Mouse (Mus musculus) retina, embryonic 14.5 days (tissue): ENCODE data around the gene Ergic3.

Experiments
- DNase-seq: peaks from one replicate; pipeline ENCODE4 v3.0.0-alpha.2; 2015; ENCODE audit warnings: low spot score

Gene Ergic3

DNA sequence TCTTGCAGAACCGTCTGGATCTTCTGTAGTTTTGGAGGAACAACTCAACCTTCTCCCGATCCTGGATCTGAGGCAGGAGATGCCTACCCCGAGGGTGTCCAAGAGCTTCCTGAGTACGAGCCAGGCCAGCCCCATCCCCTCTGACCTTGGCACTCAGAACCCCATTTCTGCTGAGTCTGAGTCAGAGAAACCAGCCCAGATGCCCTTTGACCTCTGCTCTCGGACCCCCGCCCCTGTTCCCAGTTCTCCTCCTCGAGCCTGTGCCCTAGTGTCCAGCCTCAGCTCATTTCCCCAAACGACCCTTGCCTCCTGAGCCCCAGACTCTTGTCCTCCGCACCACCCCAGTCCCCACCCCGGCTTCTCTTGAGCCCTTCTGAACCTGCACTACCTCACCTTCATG is 58.3 kb downstream of the Ergic3 start:
- peak; percentile 11 for DNase-seq
